Mouse (Mus musculus): Measurements from ENCODE around the gene Yipf3. TPM values are rescaled to one million over a fixed set of nuclear protein-coding genes. Genes with fewer than 3 reads are reported as not detected.
A peak's percentile ranks its signal among the peaks of the same experiment; 100 is the strongest.

The Yipf3 gene
- total RNA-seq, 2 experiments from 2014 or later, result 55.8 to 59.5 TPM

- Histone ChIP-seq H3K27ac (peak overlapping the region; percentile 88), H3K4me3 (no peak overlapping the region)
- no peak for TF ChIP-seq CTCF (IDR thresholded peaks at IDR 0.05)
- intact Hi-C loops (cut with DNase I), result no loop called here
- DNase-seq, result no peak
Measured at GRCm38 (mm10) chr17:46275506-46275905, 27.6 kb downstream of the Yipf3 start.

DNA sequence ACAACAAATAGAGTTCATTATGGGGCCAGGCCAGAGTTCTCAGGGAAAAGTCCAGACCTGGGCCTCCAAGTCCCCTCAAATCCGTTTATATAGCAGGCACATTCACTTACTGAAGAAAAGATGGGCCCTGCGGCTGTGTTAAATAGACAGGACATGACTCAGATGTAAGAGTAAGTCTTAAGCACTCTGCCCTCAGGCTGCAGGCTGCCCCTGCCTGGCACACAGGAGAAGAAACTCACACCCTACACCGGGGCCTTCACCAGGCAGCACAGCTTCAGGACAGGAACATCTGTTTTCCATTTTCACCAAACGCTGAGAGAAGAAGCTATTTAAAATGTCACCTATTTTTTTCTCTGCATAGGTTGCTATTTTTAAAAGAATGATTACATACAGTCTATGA is 29.7 kb downstream of the Yipf3 start:
- intact Hi-C loops (cut with DNase I), result no loop called here
- peak overlapping the region; percentile 88 for H3K27ac ChIP-seq

DNA sequence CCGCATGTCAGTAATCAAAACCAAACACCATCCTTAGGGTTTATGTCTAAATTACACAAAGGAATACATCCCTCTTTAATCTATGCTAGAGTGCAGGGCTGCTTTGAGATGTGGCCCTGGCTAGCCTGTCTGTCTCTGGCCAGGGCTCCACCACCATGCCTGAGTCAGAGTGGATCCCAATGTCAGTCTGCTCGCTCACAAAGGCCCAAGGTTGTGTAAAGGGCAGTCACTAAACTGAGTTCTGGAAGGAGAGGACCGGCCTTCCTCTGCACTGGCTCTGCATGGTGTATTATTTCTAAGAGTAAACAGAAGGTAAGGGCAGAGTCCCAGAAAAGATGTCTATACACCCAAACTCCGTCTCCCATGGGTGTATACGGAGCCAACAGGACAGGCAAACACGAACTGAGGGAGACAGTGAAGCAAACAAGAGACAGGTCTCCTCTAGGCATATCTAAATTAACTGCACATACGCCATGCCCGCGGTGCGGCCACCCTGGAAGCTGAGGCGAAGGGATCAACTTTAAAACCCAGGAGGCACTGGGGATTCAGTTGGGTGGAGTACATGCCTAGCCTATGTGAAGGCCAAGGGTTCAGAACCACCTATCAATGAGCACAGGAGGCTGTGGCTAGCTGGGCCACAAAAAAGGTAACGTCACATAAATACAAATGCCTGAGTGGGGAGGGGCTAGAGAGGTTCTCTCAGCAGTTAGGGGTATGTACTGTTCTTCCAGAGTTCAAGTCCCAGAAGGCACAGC is 30.3 kb downstream of the Yipf3 start:
- intact Hi-C loops (cut with DNase I), result no loop called here

More for the DNA sequence above, 29.7 kb downstream of the Yipf3 start:
- H3K4me3 ChIP-seq, result peak overlapping the region; percentile 13
- TF ChIP-seq CTCF (IDR thresholded peaks at IDR 0.05), result no peak
- DNase-seq, result peak; percentile 57

GRCm38 (mm10) chr17:46282483-46283123 is 34.7 kb downstream of the Yipf3 start, which contains the start of gene Tjap1:
TSS of gene Tjap1 (minus strand) at chr17:46283026.
- Histone ChIP-seq H3K27ac (peak within 1 kb of the TSS; percentile 92), H3K4me3 (peak within 1 kb of the TSS; percentile 75)
- intact Hi-C loops (cut with DNase I), result no loop called here
- TF ChIP-seq CTCF (IDR thresholded peaks at IDR 0.05), result no peak
- DNase-seq, result peak; percentile 92

More for the DNA sequence above, 30.3 kb downstream of the Yipf3 start:
- Histone ChIP-seq H3K4me3 (peak overlapping the region; percentile 23; the same call in 1 of the 2 replicates), H3K27ac (peak overlapping the region; percentile 88)
- peak; percentile 31 for DNase-seq
- no peak for TF ChIP-seq CTCF (IDR thresholded peaks at IDR 0.05)

DNA sequence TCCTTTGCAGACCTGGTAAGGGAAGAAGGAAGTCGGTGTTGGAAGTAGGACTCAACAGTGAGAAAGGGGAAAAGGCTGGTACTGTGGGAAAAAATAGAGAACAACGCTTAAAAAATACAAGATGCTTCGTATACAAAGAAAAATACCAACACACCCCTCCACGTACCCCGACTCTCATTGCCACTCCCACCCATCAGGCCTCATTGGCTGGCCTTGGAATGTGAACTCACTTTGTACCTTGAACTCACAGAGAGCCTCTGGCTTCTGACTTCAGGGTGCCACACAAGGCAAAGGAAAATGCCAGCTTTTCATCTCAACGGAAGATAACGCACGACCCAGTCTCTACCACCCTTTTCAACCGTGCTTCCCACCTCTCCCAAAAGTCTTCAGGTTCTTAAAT is 35.3 kb downstream of the Yipf3 start:
- H3K4me3 ChIP-seq, result peak overlapping the region; percentile 75
- DNase-seq, result no peak
- intact Hi-C loops (cut with DNase I), result no loop called here
- H3K27ac ChIP-seq, result peak overlapping the region; percentile 92
- TF ChIP-seq CTCF (IDR thresholded peaks at IDR 0.05), result no peak

DNA sequence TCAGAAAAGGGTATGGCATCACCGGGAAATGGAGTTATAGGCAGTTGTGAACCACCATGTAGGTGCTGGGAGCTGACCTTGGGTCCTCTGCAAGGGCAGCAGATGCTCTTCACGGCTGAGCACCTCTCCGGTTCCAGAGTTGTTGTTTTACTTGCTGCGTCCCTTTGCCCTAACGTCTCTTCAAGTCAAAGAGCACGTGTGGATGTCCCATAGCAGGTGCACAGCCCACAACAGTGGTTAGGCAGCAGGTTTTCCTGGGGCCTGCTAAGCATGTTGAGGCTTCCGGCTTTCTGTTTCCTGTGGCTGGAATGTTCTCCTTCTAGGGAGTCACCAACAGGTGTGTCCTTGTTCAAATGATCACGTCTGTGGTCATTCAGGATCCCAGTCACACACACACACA is 36.0 kb downstream of the Yipf3 start:
- no peak for DNase-seq
- no peak for TF ChIP-seq CTCF (IDR thresholded peaks at IDR 0.05)
- Histone ChIP-seq H3K4me3 (no peak overlapping the region), H3K27ac (no peak overlapping the region)
- intact Hi-C loops (cut with DNase I), result no loop called here

- Histone ChIP-seq H3K4me3 (no peak overlapping the region), H3K27ac (peak overlapping the region; percentile 40; the same call in 1 of the 2 replicates)
- no peak for TF ChIP-seq CTCF (IDR thresholded peaks at IDR 0.05)
- intact Hi-C loops (cut with DNase I), result no loop called here
- peak; percentile 27 for DNase-seq
Measured at GRCm38 (mm10) chr17:46284653-46285052, 36.8 kb downstream of the Yipf3 start.

GRCm38 (mm10) chr17:46285407-46285806 is 37.5 kb downstream of the Yipf3 start:
- no peak overlapping the region for H3K27ac ChIP-seq

GRCm38 (mm10) chr17:46287678-46288095 is 39.8 kb downstream of the Yipf3 start:
- peak; percentile 62 for DNase-seq
- H3K4me3 ChIP-seq, result no peak overlapping the region
- H3K27ac ChIP-seq, result peak overlapping the region; percentile 67
- no peak for TF ChIP-seq CTCF (IDR thresholded peaks at IDR 0.05)
- intact Hi-C loops (cut with DNase I), result no loop called here

More at GRCm38 (mm10) chr17:46285407-46285806, 37.5 kb downstream of the Yipf3 start:
- no peak for TF ChIP-seq CTCF (IDR thresholded peaks at IDR 0.05)
- no peak overlapping the region for H3K4me3 ChIP-seq
- intact Hi-C loops (cut with DNase I), result no loop called here
- no peak for DNase-seq

DNA sequence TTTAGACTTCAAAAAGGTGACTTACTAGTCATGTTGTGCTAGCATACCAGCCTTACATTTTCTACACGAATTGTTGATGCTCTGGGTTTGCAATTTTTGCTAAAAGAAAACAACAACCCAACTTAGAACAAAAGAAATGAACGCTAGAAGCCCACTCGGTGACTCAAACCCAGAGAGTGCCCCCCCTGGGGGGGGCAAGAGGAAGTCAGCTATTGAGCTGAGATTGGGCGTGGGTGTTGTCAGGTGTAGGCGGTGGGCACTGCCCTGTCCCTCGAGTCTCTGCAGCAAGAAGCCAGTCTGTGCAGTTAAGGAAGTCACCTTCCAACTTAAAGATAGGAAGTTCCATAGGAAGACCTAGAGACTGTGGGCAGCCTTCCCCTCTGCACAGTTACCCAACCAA is 48.7 kb downstream of the Yipf3 start:
- DNase-seq, result no peak
- H3K4me3 ChIP-seq, result no peak overlapping the region
- no peak for TF ChIP-seq CTCF (IDR thresholded peaks at IDR 0.05)

GRCm38 (mm10) chr17:46297028-46297363 is 49.1 kb downstream of the Yipf3 start:
- DNase-seq, result no peak
- H3K27ac ChIP-seq, result no peak overlapping the region
- TF ChIP-seq CTCF (IDR thresholded peaks at IDR 0.05), result no peak
- intact Hi-C loops (cut with DNase I), result no loop called here
- H3K4me3 ChIP-seq, result peak overlapping the region; percentile 78

More for the DNA sequence above, 48.7 kb downstream of the Yipf3 start:
- no peak overlapping the region for H3K27ac ChIP-seq
- intact Hi-C loops (cut with DNase I), result no loop called here

GRCm38 (mm10) chr17:46297364-46298219 is 49.7 kb downstream of the Yipf3 start, which contains the start of gene Dlk2:
TSS of gene Dlk2 (plus strand) at chr17:46297421.
- Histone ChIP-seq H3K4me3 (peak within 1 kb of the TSS; percentile 78), H3K27ac (peak within 1 kb of the TSS; percentile 6; the same call in 1 of the 2 replicates)
- TF ChIP-seq CTCF (IDR thresholded peaks at IDR 0.05), result no peak
- peak; percentile 16 for DNase-seq
- intact Hi-C loops (cut with DNase I), result loop anchor here (1.0 kb wide), 1 partner anchor 31 kb away; no protein-coding TSS in a partner anchor
